Mouse (Mus musculus) midbrain, embryonic 11.5 days (tissue): ENCODE measurements at regions not wholly inside any gene's neighbourhood (a gene's known extent, or its start where the extent isn't known, plus 50 kb on each side); places are given as distances from the start of the nearest gene placed in this dataset.

ENCODE experiments used
- ATAC-seq: fragments of 200-750 bp; cut with Nextera tagmentation; 2 replicates; pipeline ENCODE4 v1.8.0; 2017; ENCODE audit warnings: moderate TSS enrichment, moderate library complexity; ENCODE audit not compliant: low FRiP score
- DNase-seq: peaks from one replicate; pipeline ENCODE4 v3.0.0; 2015; ENCODE audit warnings: low spot score; ENCODE audit errors: missing footprints
- H3K27ac ChIP-seq: fragments of 300-500 bp; sonication (generic); 2 replicates; pipeline ENCODE4 v1.5.1; 2014; ENCODE audit warnings: low read depth, low read length
- H3K27me3 ChIP-seq: fragments of 300-500 bp; sonication (generic); 2 replicates; pipeline ENCODE4 v1.6.1; 2014; ENCODE audit warnings: mild to moderate bottlenecking, low read length, moderate library complexity, mixed read lengths; ENCODE audit not compliant: control insufficient read depth, insufficient read depth
- H3K36me3 ChIP-seq: fragments of 300-500 bp; sonication (generic); 2 replicates; pipeline ENCODE4 v1.6.1; 2014; ENCODE audit warnings: mild to moderate bottlenecking, low read length, moderate library complexity, mixed read lengths; ENCODE audit not compliant: control insufficient read depth, insufficient read depth
- H3K4me1 ChIP-seq: fragments of 300-500 bp; sonication (generic); 2 replicates; pipeline ENCODE4 v1.6.1; 2014; ENCODE audit warnings: low read length; ENCODE audit not compliant: control insufficient read depth, insufficient read depth
- H3K4me2 ChIP-seq: fragments of 300-500 bp; sonication (generic); 2 replicates; pipeline ENCODE4 v1.6.1; 2014; ENCODE audit warnings: mild to moderate bottlenecking, moderate library complexity
- H3K4me3 ChIP-seq: fragments of 300-500 bp; sonication (generic); 2 replicates; pipeline ENCODE4 v1.5.1; 2014; ENCODE audit warnings: low read depth, low read length
- H3K9ac ChIP-seq: fragments of 300-500 bp; sonication (generic); 2 replicates; pipeline ENCODE4 v1.6.1; 2014; ENCODE audit warnings: low read length
- H3K9me3 ChIP-seq: fragments of 300-500 bp; sonication (generic); 2 replicates; pipeline ENCODE4 v1.6.1; 2016; ENCODE audit warnings: low read length; ENCODE audit not compliant: control insufficient read depth
- WGBS: fragments of 180-500 bp; shearing (Covaris S2); extraction: QIAGEN DNeasy Blood & Tissue Kit; methylation state at CpG from one replicate; pipeline ENCODE4 v1.1.7; 2014; 5-methylcytosine and 5-hydroxymethylcytosine counted together

GRCm38 (mm10) chr15:46733370-46733769 is 6599.2 kb downstream of the 9330182O14Rik start:
- 66% methylated on average over 3 of the region's 3 CpGs for WGBS
- no peaks in the 10 kb centered on the region for H3K4me1 ChIP-seq
- no peak overlapping the region for H3K27ac ChIP-seq
- H3K4me2 ChIP-seq = no peak overlapping the region
- no peak overlapping the region for H3K4me3 ChIP-seq
- ATAC-seq (peak; percentile 68), DNase-seq (no peak)
- H3K36me3 ChIP-seq = no peaks in the 10 kb centered on the region
- H3K9ac ChIP-seq = no peak overlapping the region
- H3K27me3 ChIP-seq = no peaks in the 10 kb centered on the region
- H3K9me3 ChIP-seq = no peaks in the 10 kb centered on the region
